Mouse (Mus musculus): Measurements from ENCODE around the gene Sync. TPM values are rescaled to one million over a fixed set of nuclear protein-coding genes. Genes with fewer than 3 reads are reported as not detected.
A peak's percentile ranks its signal among the peaks of the same experiment; 100 is the strongest.

Gene Sync
- total and polyA plus RNA-seq, 3 experiments: 0.16 TPM; not detected in 2

DNA sequence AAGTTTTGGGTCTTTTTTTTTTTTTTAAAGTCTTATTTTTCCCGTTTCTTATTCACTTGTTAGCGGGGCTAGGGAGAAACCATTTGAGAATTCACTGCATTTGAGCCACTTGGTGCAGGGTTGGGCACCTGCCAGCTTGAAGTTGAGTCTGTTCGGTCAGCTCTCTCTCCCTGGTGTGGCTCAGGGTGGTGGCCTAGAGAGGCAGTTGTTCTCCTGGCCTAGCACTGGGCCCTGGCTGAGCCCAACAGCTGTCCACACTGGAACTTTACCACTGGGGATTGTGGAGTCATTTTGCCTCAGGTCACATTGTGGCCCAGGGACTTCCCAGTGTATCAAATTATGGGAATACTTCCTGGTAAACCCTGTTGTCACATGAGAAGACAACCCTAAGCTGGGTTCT is 650 bp downstream of the Sync start:
- peak overlapping the region; percentile 93; the same call in 1 of the 2 replicates for H3K4me2 ChIP-seq (ENCODE audit: insufficient read depth, low read depth, poor library complexity, severe bottlenecking)
- DNase-seq (ENCODE audit: extremely low read depth): no peak
- H3K4me1 ChIP-seq (ENCODE audit: control insufficient read depth in 1 of 2, insufficient read depth in 2 of 2): peaks cover 3% of the 10 kb centered on the region in 2 experiments; a peak in 3 of 4 replicates
- no peaks in the 10 kb centered on the region for H3K9me3 ChIP-seq (replicated peaks; ENCODE audit: low read length)
- H3K36me3 ChIP-seq (replicated peaks in 1 of 2; ENCODE audit: control insufficient read depth in 1 of 2, insufficient read depth in 1 of 2, low read length in 1 of 2): no peaks in the 10 kb centered on the region
- dilution Hi-C loops (cut with MboI; ENCODE audit: extremely low pct_ligation_motif_present, extremely low pct_unique_long_range_greater_than_20kb, low sequenced_read_pairs): no loop called here
- no peak overlapping the region for H3K27ac ChIP-seq (ENCODE audit: insufficient read depth, low read depth)
- no peak overlapping the region for H3K9ac ChIP-seq (ENCODE audit: insufficient read depth, low read depth)
- H3K79me2 ChIP-seq (replicated peaks; ENCODE audit: control insufficient read depth, extremely low read depth, insufficient read depth, poor library complexity, severe bottlenecking): no peaks in the 10 kb centered on the region
- in situ Hi-C loops (cut with MboI; ENCODE audit: low pct_ligation_motif_present, low pct_unique_long_range_greater_than_20kb, low sequenced_read_pairs): no loop called here
- peaks cover 9% of the 10 kb centered on the region for H3K27me3 ChIP-seq (replicated peaks)
- TF ChIP-seq USF1 (IDR thresholded peaks at IDR 0.05; ENCODE audit: low read depth, low read length) (no peak), CHD2 (IDR thresholded peaks at IDR 0.05; ENCODE audit: low read length) (no peak), ZC3H11A (IDR thresholded peaks at IDR 0.05; ENCODE audit: low read depth, low read length) (no peak), MAZ (IDR thresholded peaks at IDR 0.05; ENCODE audit: low read depth, low read length) (no peak), USF2 (conservative IDR thresholded peaks at IDR 0.05; ENCODE audit: low read depth, low read length) (no peak), IRF4 (IDR thresholded peaks at IDR 0.05; ENCODE audit: low read depth, low read length) (no peak), POLR2A (IDR thresholded peaks at IDR 0.05; ENCODE audit: low read depth, low read length) (no peak), MEF2A (IDR thresholded peaks at IDR 0.05; ENCODE audit: borderline replicate concordance, low read depth, low read length) (no peak), ZKSCAN1 (IDR thresholded peaks at IDR 0.05; ENCODE audit: borderline replicate concordance, low read depth, low read length) (no peak), ELF1 (IDR thresholded peaks at IDR 0.05; ENCODE audit: low read depth, low read length) (no peak), ZNF384 (IDR thresholded peaks at IDR 0.05; ENCODE audit: low read depth, low read length) (no peak), CTCF (conservative IDR thresholded peaks at IDR 0.05 in 1 of 2, IDR thresholded peaks at IDR 0.05 in 1 of 2; ENCODE audit: low read depth in 2 of 2, low read length in 2 of 2) (no peak), E2F4 (IDR thresholded peaks at IDR 0.05; ENCODE audit: insufficient replicate concordance, low read depth, low read length) (no peak), MYC (IDR thresholded peaks at IDR 0.05; ENCODE audit: low read depth, low read length) (no peak), SIN3A (IDR thresholded peaks at IDR 0.05; ENCODE audit: low read length) (no peak)
- H3K4me3 ChIP-seq (replicated peaks in 1 of 3; ENCODE audit: low read depth in 2 of 3, low read length in 2 of 3, poor library complexity in 1 of 3): no peak overlapping the region

DNA sequence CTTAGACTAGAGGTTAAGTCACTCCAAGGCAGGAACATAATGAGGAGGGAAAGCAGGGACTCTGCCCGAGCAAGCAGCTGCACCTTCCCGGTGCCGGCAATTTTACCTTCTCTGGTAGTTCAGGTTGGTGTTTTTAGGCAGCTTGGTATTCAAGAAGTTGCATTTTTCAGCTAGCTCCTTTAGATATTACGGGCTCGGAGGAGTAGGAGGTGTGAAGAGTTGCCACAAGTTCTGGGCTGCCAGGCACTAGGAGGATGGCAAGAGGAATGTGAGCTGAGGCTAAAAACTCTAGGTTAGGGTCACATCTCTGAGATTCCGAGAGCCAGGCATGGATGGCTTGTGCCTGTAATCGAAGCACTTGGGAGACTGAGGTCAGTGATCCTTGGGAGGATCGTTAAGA is 2.3 kb downstream of the Sync start:
- DNase-seq (ENCODE audit: extremely low read depth): no peak
- dilution Hi-C loops (cut with MboI; ENCODE audit: extremely low pct_ligation_motif_present, extremely low pct_unique_long_range_greater_than_20kb, low sequenced_read_pairs) (no loop called here), in situ Hi-C loops (cut with MboI; ENCODE audit: low pct_ligation_motif_present, low pct_unique_long_range_greater_than_20kb, low sequenced_read_pairs) (no loop called here)
- no peaks in the 10 kb centered on the region for H3K9me3 ChIP-seq (replicated peaks; ENCODE audit: low read length)
- no peak overlapping the region for H3K4me3 ChIP-seq (replicated peaks in 1 of 3; ENCODE audit: low read depth in 2 of 3, low read length in 2 of 3, poor library complexity in 1 of 3)
- H3K36me3 ChIP-seq (replicated peaks in 1 of 2; ENCODE audit: control insufficient read depth in 1 of 2, insufficient read depth in 1 of 2, low read length in 1 of 2): no peaks in the 10 kb centered on the region
- no peak overlapping the region for H3K4me2 ChIP-seq (ENCODE audit: insufficient read depth, low read depth, poor library complexity, severe bottlenecking)
- TF ChIP-seq POLR2AphosphoS2 (IDR thresholded peaks at IDR 0.05; ENCODE audit: low read depth, low read length) (no peak), NELFE (IDR thresholded peaks at IDR 0.05; ENCODE audit: low read depth, low read length) (no peak), CHD2 (IDR thresholded peaks at IDR 0.05; ENCODE audit: low read length) (no peak)
- peaks cover 9% of the 10 kb centered on the region for H3K27me3 ChIP-seq (replicated peaks)
- H3K9ac ChIP-seq (ENCODE audit: insufficient read depth, low read depth): no peak overlapping the region
- H3K4me1 ChIP-seq (ENCODE audit: control insufficient read depth in 1 of 2, insufficient read depth in 2 of 2): peaks cover 3% of the 10 kb centered on the region in 2 experiments; a peak in 3 of 4 replicates
- H3K79me2 ChIP-seq (replicated peaks; ENCODE audit: control insufficient read depth, extremely low read depth, insufficient read depth, poor library complexity, severe bottlenecking): no peaks in the 10 kb centered on the region
- no peak overlapping the region for H3K27ac ChIP-seq (ENCODE audit: insufficient read depth, low read depth)

All from CH12.LX (cell line).